Mouse (Mus musculus): Measurements from ENCODE around the gene Hypk. TPM values are rescaled to one million over a fixed set of nuclear protein-coding genes. Genes with fewer than 3 reads are reported as not detected.
"Not testable (repeated sequence)": the region's sequence is repeated elsewhere in the genome, so short reads cannot be mapped to it uniquely, and the experiment has no call there.

Hypk gene
- total RNA-seq, 2 experiments from 2014 or later = 21.0 to 21.7 TPM

GRCm38 (mm10) chr2:121480498-121480897 lies 27.4 kb downstream of the Hypk start:
- TF ChIP-seq CTCF (IDR thresholded peaks at IDR 0.05) = peak; percentile 69
- Histone ChIP-seq H3K27ac (no peak overlapping the region), H3K4me3 (no peak overlapping the region)
- intact Hi-C loops (cut with DNase I) = loop anchor here (5.0 kb wide), 1 partner anchor 68 kb away; the partner anchor contains the start of genes Catsper2 and Pdia3
- peak; percentile 35 for DNase-seq

- not testable (repeated sequence) for H3K27ac ChIP-seq, H3K4me3 ChIP-seq, DNase-seq
- intact Hi-C loops (cut with DNase I) = loop anchor here (5.0 kb wide), 1 partner anchor 69 kb away; the partner anchor contains the start of genes Catsper2 and Pdia3
Measured at GRCm38 (mm10) chr2:121480916-121481315, 27.8 kb downstream of the Hypk start.

- intact Hi-C loops (cut with DNase I) = loop anchor here (5.0 kb wide), 1 partner anchor 71 kb away; the partner anchor contains the start of genes Catsper2 and Pdia3
- H3K4me3 ChIP-seq = no peak overlapping the region
- no peak overlapping the region for H3K27ac ChIP-seq
- TF ChIP-seq CTCF (IDR thresholded peaks at IDR 0.05) = no peak
- DNase-seq = no peak
Measured at GRCm38 (mm10) chr2:121483576-121483975, 30.5 kb downstream of the Hypk start.

- H3K27ac ChIP-seq, H3K4me3 ChIP-seq, DNase-seq: not testable (repeated sequence)
- intact Hi-C loops (cut with DNase I) = loop anchor here (5.0 kb wide), 1 partner anchor 72 kb away; the partner anchor contains the start of genes Catsper2 and Pdia3
Measured at GRCm38 (mm10) chr2:121484403-121484802, 31.3 kb downstream of the Hypk start.

GRCm38 (mm10) chr2:121501550-121501949 lies 48.5 kb downstream of the Hypk start:
- intact Hi-C loops (cut with DNase I); H3K27ac ChIP-seq; DNase-seq; H3K4me3 ChIP-seq: not testable (repeated sequence)

- peak within 1 kb of the TSS; percentile 93 for H3K27ac ChIP-seq
- peak; percentile 87 for DNase-seq
- H3K4me3 ChIP-seq = peak within 1 kb of the TSS; percentile 77
- peak; percentile 10; the same call in 1 of the 2 replicates for TF ChIP-seq CTCF (IDR thresholded peaks at IDR 0.05)
- intact Hi-C loops (cut with DNase I) = not testable (repeated sequence)
Measured at GRCm38 (mm10) chr2:121505942-121506882, 53.1 kb downstream of the Hypk start, which contains the start of the genes Mfap1a and Wdr76. Mfap1a (minus strand) TSS chr2:121506665. Wdr76 (plus strand) TSS chr2:121506723.

GRCm38 (mm10) chr2:121507173-121507950 lies 54.3 kb downstream of the Hypk start:
- DNase-seq = no peak
- peak overlapping the region; percentile 93; the same call in 1 of the 2 replicates for H3K27ac ChIP-seq
- intact Hi-C loops (cut with DNase I) = no loop called here
- no peak for TF ChIP-seq CTCF (IDR thresholded peaks at IDR 0.05)
- peak overlapping the region; percentile 77 for H3K4me3 ChIP-seq

GRCm38 (mm10) chr2:121507951-121508330 lies 54.9 kb downstream of the Hypk start:
- no peak for DNase-seq
- no peak overlapping the region for H3K27ac ChIP-seq
- peak overlapping the region; percentile 77; the same call in 1 of the 2 replicates for H3K4me3 ChIP-seq
- intact Hi-C loops (cut with DNase I) = no loop called here
- no peak for TF ChIP-seq CTCF (IDR thresholded peaks at IDR 0.05)

Small RNA genes within 50 kb of the gene (microRNA-seq; reads per million reads assigned to microRNA genes)
- gene Gm22953 = not detected

Other genes with a start within 250 kb of the Hypk start
- gene Trp53bp1, start 181.9 kb upstream of the Hypk start, total RNA-seq (2021) = 10 to 100 TPM; 15.9 to 16.0 TPM
- 10 to 100 TPM in 1 of 2 experiments, 1 to 10 TPM in 1; 9.1 to 16.5 TPM for gene Map1a, start 163.7 kb upstream of the Hypk start, total RNA-seq (2021)
- 100 to 1,000 TPM in 1 of 2 experiments, 10 to 100 TPM in 1; 70.6 to 144 TPM for gene Ppip5k1, start 97.9 kb upstream of the Hypk start, total RNA-seq (2021)
- gene Ckmt1, start 95.6 kb upstream of the Hypk start, total RNA-seq (2021) = not detected
- gene Strc, start 66.1 kb upstream of the Hypk start, total RNA-seq (2021) = under 1 TPM in 1 of 2 experiments, not detected in 1; 0.18 TPM
- gene Pdia3, start 39.5 kb upstream of the Hypk start, total RNA-seq (2021) = 10 to 100 TPM; 34.1 to 46.9 TPM
- gene Catsper2, start 39.5 kb upstream of the Hypk start, total RNA-seq (2021) = 1 to 10 TPM; 1.6 to 2.8 TPM
- not detected for gene Ell3, start 9.0 kb upstream of the Hypk start, total RNA-seq (2021)
- gene Serf2, start 4.1 kb upstream of the Hypk start, total RNA-seq (2021) = 100 to 1,000 TPM; 286 to 358 TPM
- gene Serinc4, start 3.5 kb downstream of the Hypk start, total RNA-seq (2021) = not detected
- 10 to 100 TPM; 24.2 to 27.6 TPM for gene Mfap1b, start 20.8 kb downstream of the Hypk start, total RNA-seq (2021)
- 10 to 100 TPM; 17.3 to 21.6 TPM for gene Mfap1a, start 53.4 kb downstream of the Hypk start, total RNA-seq (2021)
- 1 to 10 TPM; 1.7 to 2.4 TPM for gene Wdr76, start 53.4 kb downstream of the Hypk start, total RNA-seq (2021)

All from gastrocnemius, adult 2 months (tissue).